Mouse (Mus musculus) megakaryocyte, embryonic 14.5 days (primary cell): ENCODE measurements around the gene Il1f9. TPM values are rescaled to one million over a fixed set of nuclear protein-coding genes. Genes with fewer than 3 reads are reported as not detected.
"Not testable (repeated sequence)": the region's sequence is repeated elsewhere in the genome, so short reads cannot be mapped to it uniquely, and the experiment has no call there.

ENCODE experiments used
- H3K27me3 ChIP-seq: replicated peaks from 2 replicates; pipeline ENCODE3; 2012; ENCODE audit warnings: inconsistent platforms
- H3K36me3 ChIP-seq: replicated peaks from 2 replicates; pipeline ENCODE3; 2012; ENCODE audit warnings: low read length, inconsistent platforms, mixed read lengths
- H3K4me1 ChIP-seq: 2 replicates; pipeline ENCODE4 v1.6.1; 2012; ENCODE audit warnings: inconsistent platforms
- H3K4me3 ChIP-seq: replicated peaks from 2 replicates; pipeline ENCODE3; 2012; ENCODE audit warnings: moderate library complexity, mild to moderate bottlenecking, inconsistent platforms
- H3K9me3 ChIP-seq: 2 replicates; pipeline ENCODE4 v1.6.1; 2012; ENCODE audit warnings: inconsistent platforms
- FLI1 ChIP-seq: IDR thresholded peaks from 2 replicates; pipeline ENCODE4 v1.6.1; 2012; ENCODE audit warnings: low read length, inconsistent platforms, mixed read lengths
- GATA1 ChIP-seq: IDR thresholded peaks from 3 replicates; pipeline ENCODE4 v1.6.1; 2012; ENCODE audit warnings: mixed read lengths, low read length, inconsistent platforms, borderline replicate concordance
- polyA plus RNA-seq: library from polyadenylated mRNA; stranded (reverse); fragments of >175 nt; gene quantifications from 2 replicates; pipeline ENCODE4 v1.2.3, GENCODE M21; 2012; ENCODE audit warnings: low replicate concordance; ENCODE audit not compliant: insufficient read depth

Gene Il1f9
- not detected in 2 replicates for polyA plus RNA-seq

DNA sequence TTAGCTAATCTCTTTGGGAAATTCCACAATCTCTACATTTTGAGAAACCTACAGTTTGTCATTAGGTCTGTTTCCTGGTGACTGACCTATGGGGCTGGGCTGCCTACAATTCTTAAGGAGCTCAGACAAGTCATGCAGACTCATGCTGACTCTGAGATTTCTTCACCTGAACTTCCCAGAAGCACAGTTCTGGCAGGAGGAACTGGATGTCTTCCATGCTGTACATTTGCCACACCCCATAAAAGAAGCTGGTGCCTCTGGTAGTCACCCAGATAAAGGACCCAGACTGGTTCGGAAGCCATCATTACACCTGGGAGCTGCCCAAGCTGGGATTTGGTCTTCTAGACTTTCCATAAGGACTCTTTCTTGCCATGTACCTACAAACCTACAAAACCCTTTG, at the start of gene Il1f9:
Gene Il1f9 (plus strand): TSS at position 301 of the 400 bp plus-strand sequence.
- Histone ChIP-seq H3K27me3 (no peaks in the 10 kb centered on the region), H3K4me1 (peaks cover 6% of the 10 kb centered on the region; the same call in 1 of the 2 replicates), H3K36me3 (no peaks in the 10 kb centered on the region), H3K9me3 (no peaks in the 10 kb centered on the region), H3K4me3 (no peak within 1 kb of the TSS)
- no peak for TF ChIP-seq GATA1
- TF ChIP-seq FLI1: no peak

DNA sequence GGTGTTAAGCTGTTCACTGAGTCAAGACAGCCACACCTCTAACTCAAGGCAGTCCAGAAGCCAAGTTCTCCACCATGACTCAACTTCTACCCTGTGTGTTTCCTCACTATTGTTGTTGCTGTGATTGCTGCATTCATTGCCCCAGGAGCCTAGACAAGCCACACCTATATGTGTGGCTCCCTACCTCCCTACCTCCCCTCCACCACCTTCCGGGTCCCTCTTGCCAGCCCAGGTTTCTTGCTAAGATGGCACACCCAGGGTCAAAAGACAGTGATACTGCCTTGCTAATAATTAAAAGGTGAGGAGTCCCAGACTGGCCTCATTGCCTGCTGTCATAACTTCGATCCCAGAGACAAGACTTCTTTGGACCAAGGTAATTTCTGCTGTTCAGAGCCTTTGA, 33.4 kb upstream of the Il1f9 start, which contains the start of gene Il1f8:
Gene Il1f8 (plus strand): TSS at position 301 of the 400 bp plus-strand sequence.
- no peaks in the 10 kb centered on the region for H3K4me1 ChIP-seq
- no peak for TF ChIP-seq FLI1
- TF ChIP-seq GATA1: no peak
- no peak within 1 kb of the TSS for H3K4me3 ChIP-seq
- no peaks in the 10 kb centered on the region for H3K27me3 ChIP-seq
- no peaks in the 10 kb centered on the region for H3K36me3 ChIP-seq
- H3K9me3 ChIP-seq: no peaks in the 10 kb centered on the region

DNA sequence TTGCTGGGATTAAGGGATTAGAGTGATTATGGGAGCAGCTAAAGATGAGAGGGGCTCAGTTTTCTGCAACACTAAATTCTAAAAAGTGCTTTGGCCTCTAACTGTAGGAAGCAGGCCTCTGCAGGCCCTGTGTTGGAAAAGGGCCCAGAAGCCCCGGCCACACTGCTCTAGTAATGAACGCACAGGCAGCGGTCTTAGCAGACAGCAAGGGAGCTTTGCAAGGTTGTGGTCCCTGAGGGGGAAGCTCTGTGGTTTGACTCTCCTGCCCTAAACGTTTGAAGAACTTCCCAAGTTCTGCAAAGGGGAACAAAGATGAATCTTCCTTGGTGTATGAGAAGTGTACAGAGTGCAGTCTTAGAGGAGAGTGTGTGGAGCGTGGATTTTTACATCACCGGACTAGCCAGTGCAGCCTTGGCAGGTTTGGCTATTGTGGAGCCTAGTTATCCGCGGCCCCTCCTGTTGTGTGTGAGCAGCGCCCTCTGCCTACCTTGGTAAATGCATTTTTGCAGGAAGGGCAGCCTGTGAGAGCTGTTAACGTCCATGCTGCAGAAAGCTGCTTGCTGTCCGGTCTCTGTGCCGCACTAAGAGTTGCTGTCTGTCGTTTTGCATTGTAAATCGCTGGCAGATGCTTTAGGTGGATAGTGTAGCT, 4.5 kb upstream of the Il1f9 start:
- not testable (repeated sequence) for H3K27me3 ChIP-seq, H3K9me3 ChIP-seq, H3K4me1 ChIP-seq, H3K36me3 ChIP-seq
- H3K4me3 ChIP-seq: peak overlapping the region; percentile 82

DNA sequence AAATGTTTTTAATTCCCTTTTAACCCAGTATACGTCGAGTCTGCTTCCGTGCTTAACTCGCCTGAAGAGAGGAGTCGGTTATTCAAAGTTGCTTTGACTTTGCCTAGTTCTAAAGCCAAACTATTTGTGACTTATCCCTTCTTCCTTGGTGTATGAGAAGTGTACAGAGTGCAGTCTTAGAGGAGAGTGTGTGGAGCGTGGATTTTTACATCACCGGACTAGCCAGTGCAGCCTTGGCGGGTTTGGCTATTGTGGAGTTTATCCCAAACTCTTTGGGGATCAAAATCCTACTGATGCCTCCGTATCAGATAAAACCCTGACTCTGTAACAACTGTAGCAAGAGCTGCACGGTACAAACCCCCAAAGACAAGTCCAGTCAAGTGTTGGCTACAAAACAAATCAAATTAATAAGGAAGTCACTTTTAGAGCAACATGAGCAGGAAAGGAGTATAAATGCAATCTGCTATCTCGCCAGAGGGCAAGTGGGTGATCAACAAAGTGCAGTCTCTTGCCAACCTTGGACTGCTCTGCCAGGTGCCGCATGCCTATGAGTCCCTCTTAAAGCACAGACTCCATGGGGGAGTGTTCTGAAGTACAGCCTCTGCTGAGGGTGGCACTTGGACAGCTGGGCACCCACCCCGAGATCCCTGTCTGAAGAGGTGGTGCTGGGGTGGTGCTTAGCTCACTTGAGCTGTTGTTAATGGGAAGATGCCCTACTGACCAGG, 3.7 kb upstream of the Il1f9 start:
- H3K36me3 ChIP-seq: not testable (repeated sequence)

DNA sequence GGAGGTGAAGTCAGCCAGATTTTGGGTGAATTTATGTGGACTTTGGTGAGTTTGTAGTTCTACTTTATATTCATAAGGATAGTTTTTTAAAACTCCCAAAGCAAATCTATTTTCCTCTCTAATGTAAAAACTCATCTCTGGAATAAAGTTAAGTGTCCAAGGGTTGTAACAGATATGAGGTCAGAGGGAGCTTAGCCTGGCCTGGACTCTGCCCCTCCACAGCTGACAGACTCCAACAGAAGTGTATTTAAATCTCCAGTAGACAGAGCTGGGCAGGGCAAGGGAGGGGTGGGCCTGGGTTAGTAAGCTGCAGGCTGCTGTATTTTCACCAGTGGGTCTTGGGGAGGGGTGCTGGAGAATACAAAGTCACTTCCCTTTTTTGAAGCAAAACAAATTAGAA, 2.2 kb upstream of the Il1f9 start:
- H3K9me3 ChIP-seq, H3K4me1 ChIP-seq, H3K36me3 ChIP-seq, H3K27me3 ChIP-seq, H3K4me3 ChIP-seq: not testable (repeated sequence)

More for the DNA sequence above, 3.7 kb upstream of the Il1f9 start:
- not testable (repeated sequence) for H3K4me1 ChIP-seq, H3K4me3 ChIP-seq, H3K9me3 ChIP-seq, H3K27me3 ChIP-seq

DNA sequence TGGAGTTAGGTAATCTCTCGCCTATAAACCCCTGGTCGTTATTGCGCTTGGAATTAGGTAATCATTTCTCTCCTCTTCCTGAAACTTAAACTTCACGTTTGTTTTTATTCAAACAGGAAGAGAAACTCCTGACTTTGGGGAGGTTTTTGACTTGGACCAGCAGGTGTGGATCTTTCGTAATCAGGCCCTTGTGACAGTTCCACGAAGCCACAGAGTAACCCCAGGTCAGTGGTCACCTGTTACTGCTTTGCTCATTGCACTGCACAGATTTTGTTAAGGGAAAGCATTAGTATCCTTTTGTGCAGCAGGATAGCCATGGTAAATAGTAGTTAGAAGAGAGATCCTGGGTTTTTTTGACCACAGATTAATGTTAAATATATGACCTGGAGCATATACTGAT, 1.3 kb downstream of the Il1f9 start:
- TF ChIP-seq GATA1: no peak
- no peak for TF ChIP-seq FLI1

DNA sequence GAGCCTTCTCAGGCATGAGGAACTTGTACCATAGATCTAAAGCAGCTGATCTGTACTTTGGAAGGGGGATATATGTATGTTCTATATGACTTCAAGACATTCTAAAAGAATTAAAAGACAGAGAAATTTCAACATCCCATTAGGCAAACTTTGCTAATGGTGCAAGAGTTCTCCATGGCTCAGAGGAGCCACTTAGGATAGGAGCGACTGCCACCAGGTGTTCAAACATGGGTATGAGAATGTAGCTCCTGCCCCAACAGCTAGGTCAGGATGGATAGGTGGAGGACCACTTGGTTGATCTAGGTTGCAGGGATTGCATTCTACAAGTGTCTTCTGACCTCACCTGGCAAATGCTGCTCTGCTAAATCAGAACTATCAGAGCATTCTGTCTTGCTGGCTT, 1.9 kb downstream of the Il1f9 start:
- Histone ChIP-seq H3K4me1 (no peaks in the 10 kb centered on the region), H3K36me3 (no peaks in the 10 kb centered on the region), H3K27me3 (no peaks in the 10 kb centered on the region), H3K9me3 (no peaks in the 10 kb centered on the region), H3K4me3 (no peak overlapping the region)
- TF ChIP-seq GATA1 (no peak), FLI1 (no peak)

More for the DNA sequence above, 1.3 kb downstream of the Il1f9 start:
- no peaks in the 10 kb centered on the region for H3K4me1 ChIP-seq
- H3K27me3 ChIP-seq: no peaks in the 10 kb centered on the region
- no peaks in the 10 kb centered on the region for H3K9me3 ChIP-seq
- no peak overlapping the region for H3K4me3 ChIP-seq
- H3K36me3 ChIP-seq: no peaks in the 10 kb centered on the region

DNA sequence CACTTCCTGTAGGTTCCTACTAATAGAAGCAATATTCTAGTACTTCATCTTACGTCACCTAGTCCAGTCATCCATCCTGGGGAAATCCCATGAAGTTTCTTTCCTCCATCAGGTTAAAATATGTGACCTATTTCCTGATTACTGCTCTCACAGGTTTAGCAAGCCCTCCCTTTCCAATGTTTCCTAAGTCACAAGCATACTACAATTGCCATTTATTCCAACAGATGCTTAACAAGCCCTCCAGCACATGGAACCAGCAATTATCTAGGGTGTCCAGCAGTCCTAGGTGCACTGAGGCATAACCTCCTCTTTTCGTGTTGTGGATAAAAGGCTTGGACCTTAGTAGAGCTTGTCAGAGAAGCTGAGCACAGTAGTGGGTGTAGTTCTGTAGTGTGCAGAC, 28.8 kb downstream of the Il1f9 start, which contains the start of gene Il1f6:
Gene Il1f6 (plus strand): TSS at position 301 of the 400 bp plus-strand sequence.
- no peaks in the 10 kb centered on the region for H3K27me3 ChIP-seq
- H3K4me1 ChIP-seq: no peaks in the 10 kb centered on the region
- no peak for TF ChIP-seq GATA1
- no peak for TF ChIP-seq FLI1
- no peak within 1 kb of the TSS for H3K4me3 ChIP-seq
- H3K9me3 ChIP-seq: 0 out of 2 replicates have a peak, but pooled peaks cover 6% of the 10 kb centered on the region
- H3K36me3 ChIP-seq: no peaks in the 10 kb centered on the region

DNA sequence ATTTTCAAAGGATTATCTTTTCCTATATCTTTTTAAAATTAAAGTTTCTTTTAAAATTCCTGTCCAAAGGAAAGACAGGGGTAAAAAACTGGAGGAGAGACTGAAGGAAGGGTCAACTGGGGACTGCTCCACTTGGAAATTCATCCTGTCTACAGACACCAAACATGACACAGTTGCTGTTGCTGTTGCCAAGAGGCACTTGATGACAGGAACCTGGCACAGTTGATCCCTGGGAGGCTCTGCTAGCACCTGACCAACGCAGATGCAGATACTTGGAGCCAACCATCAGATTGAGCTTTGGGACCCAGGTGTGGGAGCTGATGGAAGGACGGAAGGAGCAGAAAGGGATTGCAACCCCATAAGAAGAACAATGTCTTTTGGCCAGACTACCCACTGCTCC, 40.9 kb downstream of the Il1f9 start:
- no peaks in the 10 kb centered on the region for H3K36me3 ChIP-seq
- H3K27me3 ChIP-seq: no peaks in the 10 kb centered on the region
- no peak overlapping the region for H3K4me3 ChIP-seq
- H3K4me1 ChIP-seq: no peaks in the 10 kb centered on the region
- peaks cover 3% of the 10 kb centered on the region; the same call in 1 of the 2 replicates for H3K9me3 ChIP-seq
- TF ChIP-seq GATA1: no peak

Other genes with a start within 250 kb of the Il1f9 start
- gene Hnmt, start 137.1 kb upstream of the Il1f9 start, polyA plus RNA-seq: 0.19 TPM in 1 of 2 replicates, not detected in the other
- not detected in 2 replicates for gene Tbpl2, start 89.9 kb upstream of the Il1f9 start, polyA plus RNA-seq
- gene Il1f8, start 33.3 kb upstream of the Il1f9 start, polyA plus RNA-seq: not detected in 2 replicates
- not detected in 2 replicates for gene Il1f6, start 28.9 kb downstream of the Il1f9 start, polyA plus RNA-seq
- not detected in 2 replicates for gene Il1f5, start 90.5 kb downstream of the Il1f9 start, polyA plus RNA-seq
- gene Il1f10, start 104.7 kb downstream of the Il1f9 start, polyA plus RNA-seq: not detected in 2 replicates
- 0.07 TPM in 1 of 2 replicates, not detected in the other for gene Il1rn, start 150.4 kb downstream of the Il1f9 start, polyA plus RNA-seq
- 20.0 and 21.3 TPM in 2 replicates for gene Psd4, start 181.1 kb downstream of the Il1f9 start, polyA plus RNA-seq